Mouse (Mus musculus): ENCODE measurements around the gene Fabp6.

DNA sequence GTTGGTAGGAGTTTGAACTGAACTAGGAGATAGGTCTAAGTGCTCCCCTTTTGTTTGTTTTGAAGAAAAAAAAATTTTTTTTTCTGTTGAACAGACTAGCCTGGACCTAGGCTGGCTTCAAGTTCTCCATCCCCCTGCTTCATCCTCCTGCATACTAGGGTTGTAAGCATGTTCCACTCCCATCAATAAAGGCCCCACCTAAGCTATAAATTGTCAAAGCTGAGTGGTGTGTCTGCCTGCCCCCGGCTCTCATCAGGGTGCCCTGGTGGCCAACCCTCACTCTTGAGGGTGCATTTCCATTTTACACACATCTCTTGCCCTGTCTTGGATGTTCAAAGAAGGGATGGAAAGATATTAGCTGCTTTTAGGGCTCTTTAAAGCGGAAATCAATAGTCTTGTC is 35.9 kb downstream of the Fabp6 start:
- TF ChIP-seq BHLHE40 (IDR thresholded peaks at IDR 0.05; ENCODE audit: low read depth, low read length) (no peak), ELF1 (IDR thresholded peaks at IDR 0.05; ENCODE audit: low read depth, low read length) (no peak), CTCF (conservative IDR thresholded peaks at IDR 0.05 in 1 of 2, IDR thresholded peaks at IDR 0.05 in 1 of 2; ENCODE audit: low read depth in 2 of 2, low read length in 2 of 2) (no peak), CHD1 (IDR thresholded peaks at IDR 0.05; ENCODE audit: low read depth, low read length) (no peak), GABPA (IDR thresholded peaks at IDR 0.05; ENCODE audit: insufficient replicate concordance, low read depth, low read length) (no peak), MYC (IDR thresholded peaks at IDR 0.05; ENCODE audit: low read depth, low read length) (no peak), EP300 (IDR thresholded peaks at IDR 0.05; ENCODE audit: low read length) (no peak), ZNF384 (IDR thresholded peaks at IDR 0.05; ENCODE audit: low read depth, low read length) (no peak), POLR2A (IDR thresholded peaks at IDR 0.05; ENCODE audit: low read depth, low read length) (no peak), ZMIZ1 (IDR thresholded peaks at IDR 0.05; ENCODE audit: low read depth, low read length) (no peak)

All from CH12.LX (cell line).